Mouse (Mus musculus) testis, postnatal 14 days (tissue): ENCODE data around the gene Cerk.

Experiments
- DNase-seq: peaks from one replicate; pipeline ENCODE4 v3.0.0; 2021; ENCODE audit warnings: low spot score

Cerk gene

GRCm38 (mm10) chr15:86089991-86090529 is 95.9 kb downstream of the Cerk start:
- DNase-seq = peak; percentile 65
